Mouse (Mus musculus) liver, embryonic 11.5 days (tissue): ENCODE measurements around the gene Tgfa. TPM values are rescaled to one million over a fixed set of nuclear protein-coding genes. Genes with fewer than 3 reads are reported as not detected.

Experiments
- ATAC-seq: fragments of 200-750 bp; cut with Nextera tagmentation; replicated peaks from 2 replicates; pipeline ENCODE4 v1.8.0; 2017; ENCODE audit warnings: moderate number of reproducible peaks, mild to moderate bottlenecking, moderate TSS enrichment, moderate library complexity; ENCODE audit not compliant: low FRiP score
- DNase-seq: peaks from one replicate; pipeline ENCODE4 v3.0.0-alpha.2; 2017; ENCODE audit warnings: low spot score
- H3K27ac ChIP-seq: fragments of 300-500 bp; sonication (generic); 2 replicates; pipeline ENCODE4 v1.5.1; 2014; ENCODE audit warnings: mild to moderate bottlenecking, low read depth, low read length, control low read depth
- H3K27me3 ChIP-seq: fragments of 300-500 bp; sonication (generic); replicated peaks from 2 replicates; pipeline ENCODE4 v1.6.1; 2014; ENCODE audit warnings: low read length, mixed read lengths; ENCODE audit not compliant: control insufficient read depth, insufficient read depth
- H3K36me3 ChIP-seq: fragments of 300-500 bp; sonication (generic); 2 replicates; pipeline ENCODE4 v1.6.1; 2014; ENCODE audit warnings: mild to moderate bottlenecking, low read length, moderate library complexity, mixed read lengths; ENCODE audit not compliant: control insufficient read depth, insufficient read depth
- H3K4me1 ChIP-seq: fragments of 300-500 bp; sonication (generic); replicated peaks from 2 replicates; pipeline ENCODE4 v1.6.1; 2014; ENCODE audit warnings: low read length, mixed read lengths; ENCODE audit not compliant: control insufficient read depth, insufficient read depth
- H3K4me2 ChIP-seq: fragments of 300-500 bp; sonication (generic); 2 replicates; pipeline ENCODE4 v1.6.1; 2014; ENCODE audit warnings: mild to moderate bottlenecking, control low read depth, moderate library complexity
- H3K4me3 ChIP-seq: fragments of 300-500 bp; sonication (generic); 2 replicates; pipeline ENCODE4 v1.5.1; 2014; ENCODE audit warnings: low read depth, low read length, control low read depth
- H3K9ac ChIP-seq: fragments of 300-500 bp; sonication (generic); 2 replicates; pipeline ENCODE4 v1.6.1; 2014; ENCODE audit warnings: low read depth, low read length, control low read depth
- H3K9me3 ChIP-seq: fragments of 300-500 bp; sonication (generic); 2 replicates; pipeline ENCODE4 v1.6.1; 2016; ENCODE audit warnings: low read length, inconsistent platforms, mixed read lengths; ENCODE audit not compliant: control insufficient read depth
- whole genome bisulfite sequencing: fragments of 180-500 bp; shearing (Covaris S2); extraction: QIAGEN DNeasy Blood & Tissue Kit; methylation state at CpG from one replicate; pipeline ENCODE4 v1.1.7; 2014; 5-methylcytosine and 5-hydroxymethylcytosine counted together
- polyA plus RNA-seq: library from polyadenylated mRNA; unstranded; fragments of >200 nt; fragmentation: Nextera tagmentation; extraction: Ambion mirVana; gene quantifications from 2 replicates; pipeline ENCODE4 v1.2.1, GENCODE M21; 2014

The Tgfa gene
- polyA plus RNA-seq, 1 experiment from 2014 or later: 1.2 TPM

DNA sequence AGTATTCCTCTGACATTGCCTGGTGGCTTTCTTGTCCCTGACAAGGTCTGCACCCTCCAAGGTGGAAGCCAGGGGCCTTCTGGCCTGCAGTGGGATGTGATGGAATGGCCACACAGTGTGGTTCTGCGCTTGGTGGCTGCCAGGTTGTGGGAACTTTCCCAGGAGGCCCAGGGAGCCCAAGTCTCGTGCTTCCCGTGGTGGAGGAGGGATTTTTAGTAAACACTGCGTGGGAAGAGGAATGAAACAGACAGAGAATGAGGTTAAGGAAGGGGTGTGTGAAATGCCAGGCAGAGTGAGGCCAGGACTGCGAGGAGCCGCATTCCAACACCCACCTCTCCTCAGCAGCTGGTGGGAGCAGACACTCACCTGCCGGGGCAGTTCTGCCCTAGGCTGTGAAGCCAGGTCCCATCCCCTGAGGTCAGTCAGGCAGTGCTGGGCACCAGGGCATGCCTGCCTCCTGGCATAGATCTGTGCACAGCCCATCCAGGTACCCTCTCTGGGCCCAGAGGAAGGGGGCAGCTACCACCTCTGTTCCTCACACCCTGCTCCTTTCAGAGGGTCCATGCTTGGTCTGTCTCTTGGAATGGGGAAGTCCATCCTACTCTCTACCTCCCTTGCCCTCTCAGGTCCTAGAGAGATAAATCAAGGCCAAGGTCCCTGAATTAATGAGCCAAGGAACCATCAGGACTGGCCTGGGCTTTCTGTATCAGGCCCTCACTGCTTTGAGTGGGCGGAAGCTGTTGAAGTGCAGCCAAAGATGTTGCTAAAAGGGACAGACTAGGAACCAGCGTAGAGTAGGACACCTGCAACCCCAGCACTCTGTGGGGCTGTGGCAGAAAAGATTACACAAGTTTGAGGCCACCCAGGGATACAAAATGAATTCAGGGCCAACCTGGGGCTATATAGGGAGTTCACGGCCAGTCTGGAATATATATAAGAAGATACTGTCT, 57.4 kb downstream of the Tgfa start:
- Histone ChIP-seq H3K9me3 (no peaks in the 10 kb centered on the region), H3K4me3 (no peak overlapping the region), H3K4me2 (no peak overlapping the region), H3K36me3 (no peaks in the 10 kb centered on the region), H3K27ac (no peak overlapping the region), H3K27me3 (no peaks in the 10 kb centered on the region), H3K9ac (no peak overlapping the region), H3K4me1 (no peaks in the 10 kb centered on the region)
- WGBS: 65% methylated on average over 10 of the region's 10 CpGs
- no peak for DNase-seq
- ATAC-seq: no peak

DNA sequence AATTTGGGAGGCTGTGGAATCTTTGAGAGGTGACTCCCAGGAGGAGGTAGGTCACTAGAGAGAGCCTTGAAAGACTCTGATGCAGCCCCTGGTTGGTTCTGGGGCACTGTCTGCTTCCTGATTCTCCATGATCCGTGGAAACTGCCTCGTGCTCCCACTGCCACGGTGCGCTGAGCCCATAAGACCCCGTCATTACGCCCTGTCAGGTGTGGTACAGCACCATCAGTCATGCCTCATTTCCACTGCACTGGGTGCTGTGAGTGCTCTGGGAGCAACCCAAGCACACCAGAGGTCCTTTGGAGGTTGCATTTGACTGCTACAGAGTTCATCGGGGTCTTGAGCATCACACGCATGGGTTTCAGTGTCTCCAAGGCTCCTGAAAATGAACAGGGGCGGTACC, 60.9 kb downstream of the Tgfa start:
- Histone ChIP-seq H3K27me3 (no peaks in the 10 kb centered on the region), H3K4me2 (no peak overlapping the region), H3K4me1 (no peaks in the 10 kb centered on the region), H3K36me3 (no peaks in the 10 kb centered on the region), H3K9ac (no peak overlapping the region), H3K27ac (no peak overlapping the region), H3K4me3 (no peak overlapping the region), H3K9me3 (no peaks in the 10 kb centered on the region)
- DNase-seq: no peak
- no peak for ATAC-seq
- WGBS: 86% methylated on average over 9 of the region's 9 CpGs

DNA sequence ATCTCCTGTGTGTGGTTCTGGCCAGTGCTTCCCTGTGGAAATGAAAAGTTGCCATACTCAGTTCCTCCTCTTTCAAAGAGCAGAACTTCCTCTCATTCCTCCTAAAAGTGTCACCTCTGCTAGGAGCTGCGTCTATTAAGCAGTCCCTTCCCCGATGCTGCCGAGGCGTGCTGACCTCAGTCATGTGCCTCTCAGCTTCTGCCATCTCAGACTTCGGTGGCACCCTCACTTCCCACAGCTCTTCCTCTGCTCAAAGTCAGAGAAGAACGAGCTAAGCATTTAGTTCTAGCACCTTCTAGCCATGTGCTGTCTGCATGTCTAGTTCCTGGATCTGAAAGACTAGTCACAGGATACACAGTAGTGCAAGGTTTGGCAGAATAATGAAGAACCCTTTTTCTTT, 64.2 kb downstream of the Tgfa start:
- Histone ChIP-seq H3K27ac (no peak overlapping the region), H3K36me3 (no peaks in the 10 kb centered on the region), H3K9me3 (no peaks in the 10 kb centered on the region), H3K4me3 (no peak overlapping the region), H3K4me1 (no peaks in the 10 kb centered on the region), H3K27me3 (no peaks in the 10 kb centered on the region), H3K4me2 (no peak overlapping the region), H3K9ac (no peak overlapping the region)
- 75% methylated on average over 6 of the region's 6 CpGs for WGBS
- ATAC-seq (no peak), DNase-seq (no peak)

DNA sequence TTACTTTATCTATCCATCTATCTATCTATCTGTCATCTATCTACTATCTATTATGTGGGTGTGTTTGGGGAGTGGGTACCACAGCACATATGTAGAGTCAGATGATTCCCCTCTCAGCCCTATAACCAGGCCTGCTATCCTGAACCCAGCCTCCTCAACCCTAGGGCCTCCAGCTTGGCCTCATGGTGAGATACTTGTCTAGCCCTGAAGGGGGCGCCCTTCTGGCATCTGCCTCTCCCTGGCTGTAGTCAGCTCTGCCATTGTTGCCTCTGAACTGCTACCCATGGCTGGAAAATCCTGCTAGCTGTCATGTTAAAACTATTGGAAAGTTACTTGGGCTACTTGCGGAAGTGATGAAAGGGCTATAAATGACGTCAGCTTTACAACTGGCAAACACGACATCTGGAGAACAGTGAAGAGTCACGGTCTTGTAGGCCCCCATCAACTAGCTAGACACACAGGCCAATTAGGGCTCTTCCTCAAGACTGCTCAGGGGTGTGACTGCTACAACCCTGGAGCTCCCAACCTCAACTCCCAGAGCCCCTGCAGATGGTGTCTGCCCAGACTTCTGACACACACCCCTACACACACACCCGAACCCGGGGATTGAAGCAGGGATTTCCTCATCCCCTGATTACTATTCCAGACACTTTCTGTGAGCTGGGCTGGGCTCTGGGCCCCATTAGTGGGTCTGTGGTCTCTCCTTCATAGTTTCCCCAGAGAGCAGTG, 65.5 kb downstream of the Tgfa start:
- Histone ChIP-seq H3K36me3 (no peaks in the 10 kb centered on the region), H3K4me1 (no peaks in the 10 kb centered on the region), H3K27ac (no peak overlapping the region), H3K27me3 (no peaks in the 10 kb centered on the region), H3K9me3 (no peaks in the 10 kb centered on the region), H3K4me3 (no peak overlapping the region), H3K4me2 (no peak overlapping the region), H3K9ac (no peak overlapping the region)
- ATAC-seq (no peak), DNase-seq (no peak)
- WGBS: 65% methylated on average over 7 of the region's 7 CpGs

DNA sequence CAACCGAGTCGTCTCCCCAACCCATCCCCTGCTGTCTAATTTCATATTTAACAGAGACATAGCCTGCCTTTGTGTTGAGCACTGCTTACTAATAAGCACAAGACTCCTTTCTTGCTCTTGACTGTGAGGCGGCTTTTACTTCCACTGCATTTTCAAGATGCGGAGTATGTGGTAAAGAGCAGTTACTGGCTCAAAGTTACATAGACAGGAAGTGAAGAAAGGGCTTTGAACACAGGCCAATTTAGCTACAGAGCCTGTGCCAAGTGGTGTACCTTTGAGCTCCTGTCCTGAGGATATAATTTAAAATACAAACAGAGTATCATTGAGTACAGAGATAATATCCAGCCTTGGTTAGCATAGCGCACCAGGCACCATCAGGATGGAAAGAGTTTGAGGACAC, 71.8 kb downstream of the Tgfa start:
- ATAC-seq (no peak), DNase-seq (no peak)
- no peaks in the 10 kb centered on the region for H3K27me3 ChIP-seq
- no peak overlapping the region for H3K4me2 ChIP-seq
- H3K9me3 ChIP-seq: no peaks in the 10 kb centered on the region
- no peaks in the 10 kb centered on the region for H3K36me3 ChIP-seq
- 87% methylated on average over 5 of the region's 5 CpGs for WGBS
- H3K9ac ChIP-seq: no peak overlapping the region
- no peak overlapping the region for H3K27ac ChIP-seq
- H3K4me3 ChIP-seq: no peak overlapping the region
- H3K4me1 ChIP-seq: no peaks in the 10 kb centered on the region

DNA sequence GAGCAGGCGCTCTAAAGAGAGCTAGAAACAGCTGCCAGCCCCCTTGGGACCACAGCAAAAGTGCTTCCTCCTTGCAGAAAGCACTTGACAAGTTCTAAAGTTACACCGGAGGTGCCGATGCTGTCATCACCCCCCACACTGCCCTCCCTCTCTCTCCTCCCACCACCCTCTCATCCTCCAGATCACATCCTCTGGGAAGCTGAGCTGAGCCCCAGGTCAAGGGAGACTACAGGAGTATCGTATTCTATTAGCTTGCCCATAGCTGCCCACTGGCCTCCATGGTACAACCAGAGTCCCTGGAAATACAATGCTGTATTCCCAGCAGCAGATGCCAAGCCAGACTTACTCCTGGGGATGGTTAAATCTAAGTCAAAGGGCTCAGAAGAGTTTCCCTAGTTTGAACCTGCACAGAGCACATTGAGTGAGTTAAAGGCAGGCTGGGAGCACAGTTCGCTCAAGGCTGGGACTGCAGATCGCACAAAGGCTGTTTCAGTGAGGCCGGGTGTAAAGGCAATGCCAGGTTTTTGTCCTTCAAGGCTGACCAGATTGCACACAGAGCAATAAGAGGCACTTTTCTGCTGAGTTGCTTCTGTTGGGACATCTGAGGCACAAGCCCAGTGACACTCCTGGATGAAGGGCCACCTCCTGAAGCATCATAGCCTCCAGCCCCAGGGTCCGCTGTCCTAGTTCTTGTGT, 75.5 kb downstream of the Tgfa start:
- H3K27ac ChIP-seq: no peak overlapping the region
- H3K27me3 ChIP-seq: no peaks in the 10 kb centered on the region
- H3K4me2 ChIP-seq: no peak overlapping the region
- H3K4me3 ChIP-seq: no peak overlapping the region
- no peaks in the 10 kb centered on the region for H3K36me3 ChIP-seq
- no peak for ATAC-seq
- no peaks in the 10 kb centered on the region for H3K4me1 ChIP-seq
- WGBS: 64% methylated on average over 8 of the region's 8 CpGs
- no peaks in the 10 kb centered on the region for H3K9me3 ChIP-seq
- no peak for DNase-seq
- H3K9ac ChIP-seq: no peak overlapping the region

DNA sequence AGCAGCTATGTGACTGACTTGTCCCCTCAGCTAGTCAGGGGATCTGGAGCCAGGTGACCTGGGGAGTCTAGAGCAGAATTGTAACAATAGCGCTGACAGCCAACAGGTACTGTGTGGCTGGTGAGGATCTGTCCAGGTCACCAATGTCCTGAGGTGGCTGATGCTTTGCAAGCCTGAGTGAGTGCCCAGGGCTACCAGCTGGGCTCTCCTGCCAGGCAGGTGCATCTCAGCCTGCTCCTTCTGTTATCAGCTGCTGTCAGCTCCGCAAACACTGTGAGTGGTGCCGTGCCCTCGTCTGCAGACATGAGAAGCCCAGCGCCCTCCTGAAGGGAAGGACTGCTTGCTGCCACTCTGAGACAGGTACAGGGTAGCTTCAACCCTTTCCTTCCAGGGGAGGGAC, 76.1 kb downstream of the Tgfa start:
- Histone ChIP-seq H3K27me3 (no peaks in the 10 kb centered on the region), H3K4me1 (no peaks in the 10 kb centered on the region), H3K4me3 (no peak overlapping the region), H3K9ac (no peak overlapping the region), H3K27ac (no peak overlapping the region), H3K36me3 (no peaks in the 10 kb centered on the region), H3K9me3 (no peaks in the 10 kb centered on the region), H3K4me2 (no peak overlapping the region)
- no peak for ATAC-seq
- no peak for DNase-seq
- 87% methylated on average over 5 of the region's 5 CpGs for WGBS

DNA sequence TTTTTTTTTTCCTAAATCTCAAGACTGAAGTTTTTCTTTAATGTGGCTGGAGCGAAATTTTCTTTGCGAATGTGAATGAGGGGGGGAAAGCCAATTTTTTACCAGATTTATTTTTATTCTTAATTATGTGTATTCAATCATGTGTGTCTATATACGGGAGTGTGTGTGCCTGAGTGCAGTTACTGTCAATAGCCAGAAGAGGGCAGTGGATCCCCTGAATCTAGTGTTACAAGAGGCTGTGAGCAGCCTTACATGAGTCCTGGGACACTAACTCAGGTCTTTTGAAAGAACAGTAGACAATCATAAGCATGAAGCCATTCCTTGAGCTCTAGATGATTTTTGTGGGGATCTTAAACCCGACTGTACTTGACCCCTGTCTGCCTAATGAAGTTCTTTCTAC, 80.7 kb downstream of the Tgfa start:
- H3K27me3 ChIP-seq: no peaks in the 10 kb centered on the region
- H3K4me2 ChIP-seq: no peak overlapping the region
- H3K27ac ChIP-seq: no peak overlapping the region
- no peak overlapping the region for H3K9ac ChIP-seq
- no peaks in the 10 kb centered on the region for H3K9me3 ChIP-seq
- no peak overlapping the region for H3K4me3 ChIP-seq
- no peaks in the 10 kb centered on the region for H3K4me1 ChIP-seq
- DNase-seq (no peak), ATAC-seq (no peak)
- 85% methylated on average over 4 of the region's 4 CpGs for WGBS
- H3K36me3 ChIP-seq: no peaks in the 10 kb centered on the region
